Mouse (Mus musculus) G1E (cell line): ENCODE data around the gene Lrch1.

Source experiments
- CTCF ChIP-seq: IDR thresholded peaks from 2 replicates; pipeline ENCODE4 v1.5.1; 2012; ENCODE audit warnings: low read depth, low read length, inconsistent platforms, mixed read lengths
- GATA1 ChIP-seq: IDR thresholded peaks from 2 replicates; pipeline ENCODE4 v1.6.1; 2012; ENCODE audit warnings: borderline replicate concordance, low read length, inconsistent platforms, mixed read lengths
- GATA2 ChIP-seq: IDR thresholded peaks from 2 replicates; pipeline ENCODE4 v1.6.1; 2012; ENCODE audit warnings: low read depth, low read length, inconsistent platforms, borderline replicate concordance
- TAL1 ChIP-seq: conservative IDR thresholded peaks from 2 replicates; pipeline ENCODE4 v1.6.1; 2012; ENCODE audit warnings: low read depth, low read length, inconsistent platforms, mixed read lengths

DNA sequence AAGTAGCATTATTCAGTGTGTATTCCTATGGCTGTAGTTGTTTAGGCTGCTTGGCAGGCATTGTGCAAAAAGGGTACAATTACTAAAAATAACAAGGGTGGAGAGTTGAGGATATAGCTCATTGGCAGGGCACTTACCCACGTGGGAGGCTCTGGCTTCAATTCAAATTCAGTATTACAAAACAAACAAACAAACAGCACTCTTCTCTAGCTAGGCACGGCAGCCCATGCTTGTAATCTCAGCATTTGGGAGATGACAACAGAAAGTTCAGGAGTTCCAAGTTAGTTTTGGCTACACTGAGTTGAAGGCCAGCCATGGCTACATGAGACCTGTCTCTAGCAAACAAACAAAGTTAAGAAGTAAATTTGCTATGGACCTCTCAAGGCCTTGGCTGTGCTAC is 9.0 kb upstream of the Lrch1 start:
- TF ChIP-seq CTCF, result no peak
- TF ChIP-seq GATA2, result no peak
- no peak for TF ChIP-seq TAL1
- TF ChIP-seq GATA1, result no peak
